Mouse (Mus musculus): ENCODE data around the gene Pde4b.

Pde4b gene

GRCm38 (mm10) chr4:102287172-102287571, 199.8 kb downstream of the Pde4b start:
- DNase-seq (ENCODE audit: low read depth), result no peak

- peak; percentile 3 for DNase-seq (ENCODE audit: low read depth)
Measured at GRCm38 (mm10) chr4:102290052-102290734, 202.8 kb downstream of the Pde4b start.

GRCm38 (mm10) chr4:102297558-102297957, 210.2 kb downstream of the Pde4b start:
- DNase-seq (ENCODE audit: low read depth), result no peak

- no peak for DNase-seq (ENCODE audit: low read depth)
Measured at GRCm38 (mm10) chr4:102302568-102302967, 215.2 kb downstream of the Pde4b start.

- no peak for DNase-seq (ENCODE audit: low read depth)
Measured at GRCm38 (mm10) chr4:102307661-102308297, 220.4 kb downstream of the Pde4b start.

- DNase-seq (ENCODE audit: low read depth), result no peak
Measured at GRCm38 (mm10) chr4:102310630-102311029, 223.3 kb downstream of the Pde4b start.

GRCm38 (mm10) chr4:102316011-102316410, 228.7 kb downstream of the Pde4b start:
- DNase-seq (ENCODE audit: low read depth), result no peak

GRCm38 (mm10) chr4:102316699-102317285, 229.4 kb downstream of the Pde4b start:
- DNase-seq (ENCODE audit: low read depth), result no peak

- no peak for DNase-seq (ENCODE audit: low read depth)
Measured at GRCm38 (mm10) chr4:102318596-102318995, 231.3 kb downstream of the Pde4b start.

GRCm38 (mm10) chr4:102321340-102321739, 234.0 kb downstream of the Pde4b start:
- DNase-seq (ENCODE audit: low read depth), result peak; percentile 1

GRCm38 (mm10) chr4:102332386-102332785, 245.0 kb downstream of the Pde4b start:
- no peak for DNase-seq (ENCODE audit: low read depth)

GRCm38 (mm10) chr4:102332885-102333284, 245.5 kb downstream of the Pde4b start:
- DNase-seq (ENCODE audit: low read depth), result no peak

GRCm38 (mm10) chr4:102346911-102347492, 259.7 kb downstream of the Pde4b start:
- no peak for DNase-seq (ENCODE audit: low read depth)

GRCm38 (mm10) chr4:102351476-102352475, 264.4 kb downstream of the Pde4b start:
- no peak for DNase-seq (ENCODE audit: low read depth)

GRCm38 (mm10) chr4:102353641-102354403, 266.5 kb downstream of the Pde4b start:
- no peak for DNase-seq (ENCODE audit: low read depth)

- no peak for DNase-seq (ENCODE audit: low read depth)
Measured at GRCm38 (mm10) chr4:102368105-102368735, 280.9 kb downstream of the Pde4b start.

- DNase-seq (ENCODE audit: low read depth), result no peak
Measured at GRCm38 (mm10) chr4:102374614-102375013, 287.3 kb downstream of the Pde4b start.

- no peak for DNase-seq (ENCODE audit: low read depth)
Measured at GRCm38 (mm10) chr4:102382763-102383505, 295.6 kb downstream of the Pde4b start.

- peak; percentile 35 for DNase-seq (ENCODE audit: low read depth)
Measured at GRCm38 (mm10) chr4:102393605-102394004, 306.3 kb downstream of the Pde4b start.

GRCm38 (mm10) chr4:102397334-102397733, 310.0 kb downstream of the Pde4b start:
- DNase-seq (ENCODE audit: low read depth), result no peak
